Mouse (Mus musculus) Patski (cell line): ENCODE data around the gene Atat1. TPM values are rescaled to one million over a fixed set of nuclear protein-coding genes. Genes with fewer than 3 reads are reported as not detected.

Source experiments
- ATAC-seq: fragments of 100-300 bp; one replicate; pipeline ENCODE4 v1.8.0; 2021
- CTCF ChIA-PET: fragments of 350-600 bp; sonication (Branson Sonifier 250); formaldehyde crosslinking; loops from one replicate; lab custom pipeline; 2022; ENCODE audit warnings: inconsistent platforms; lab: Charles Lee
- POLR2A ChIA-PET: fragments of 350-600 bp; sonication (Branson Sonifier 250); formaldehyde crosslinking; loops from one replicate; lab custom pipeline; 2022; ENCODE audit warnings: antibody characterized with exemption, inconsistent platforms; lab: Charles Lee
- DNase-seq: peaks from one replicate; pipeline ENCODE4 v3.0.0-alpha.2; 2011; ENCODE audit warnings: low read depth, low spot score
- H3K27me3 ChIP-seq: fragments of 371-371 bp; one replicate; pipeline ENCODE4 v1.5.1; 2021
- CTCF ChIP-seq: fragments of 100-300 bp; IDR thresholded peaks from one replicate; pipeline ENCODE4 v1.5.1; 2021
- in situ Hi-C: fragments of 300-500 bp; cut with MboI; formaldehyde crosslinking; loops from 3 replicates; pipeline ENCODE4 v1.11.1; 2018; ENCODE audit warnings: low pct_unique_long_range_greater_than_20kb, mixed read lengths
- polyA plus RNA-seq: library from polyadenylated mRNA; unstranded; gene quantifications from one replicate; pipeline ENCODE4 v1.2.3, GENCODE M21; 2021

Atat1 gene
- polyA plus RNA-seq, 1 experiment from 2014 or later: 42.6 TPM

DNA sequence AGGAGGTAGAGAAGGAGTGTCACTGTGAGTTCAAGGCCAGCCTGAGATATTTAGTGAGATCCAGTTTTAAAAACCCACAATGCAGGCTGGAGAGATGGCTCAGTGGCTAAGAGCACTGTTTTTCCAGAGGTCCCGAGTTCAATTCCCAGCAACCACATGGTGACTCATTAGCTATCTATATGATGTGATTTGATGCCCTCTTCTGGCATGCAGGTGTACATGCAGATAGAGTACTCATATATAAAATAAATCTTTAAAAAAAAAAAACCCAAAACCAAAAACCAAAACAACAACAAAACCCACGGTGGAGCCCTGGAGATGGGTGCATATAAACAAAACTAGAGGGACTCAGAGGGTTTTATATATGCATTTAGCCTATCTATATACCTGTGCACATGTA, 2.3 kb downstream of the Atat1 start:
- no peak for TF ChIP-seq CTCF
- ATAC-seq (no peak), DNase-seq (no peak)
- ChIA-PET CTCF (interaction anchor here (1.4 to 2.2 kb wide), 3 partner anchors 11 to 72 kb away, joined by 5 to 8 read pairs (median 5); no protein-coding TSS in a partner anchor), POLR2A (interaction anchor here (0.8 to 1.4 kb wide), 3 partner anchors 11 to 75 kb away, joined by 3 to 4 read pairs (median 4); no protein-coding TSS in a partner anchor)
- no peaks in the 10 kb centered on the region for H3K27me3 ChIP-seq
- in situ Hi-C loops: loop anchor here (25.0 kb wide), 1 partner anchor 1795 kb away; the partner anchor contains the start of genes Brd2 and H2-DMa

GRCm38 (mm10) chr17:35905587-35905986, 4.3 kb downstream of the Atat1 start:
- DNase-seq: no peak
- H3K27me3 ChIP-seq: no peaks in the 10 kb centered on the region
- ATAC-seq: no peak
- POLR2A ChIA-PET: no interaction called here
- no peak for TF ChIP-seq CTCF
- CTCF ChIA-PET: interaction anchor here (0.7 to 2.2 kb wide), 2 partner anchors 10 to 32 kb away, joined by 3 to 8 read pairs; partner anchors contain the start of gene Mrps18b
- in situ Hi-C loops: loop anchor here (25.0 kb wide), 1 partner anchor 1793 kb away; the partner anchor contains the start of genes Brd2 and H2-DMa

GRCm38 (mm10) chr17:35903992-35904355, 5.9 kb downstream of the Atat1 start:
- no peak for ATAC-seq
- in situ Hi-C loops: loop anchor here (25.0 kb wide), 1 partner anchor 1792 kb away; the partner anchor contains the start of genes Brd2 and H2-DMa
- POLR2A ChIA-PET: no interaction called here

DNA sequence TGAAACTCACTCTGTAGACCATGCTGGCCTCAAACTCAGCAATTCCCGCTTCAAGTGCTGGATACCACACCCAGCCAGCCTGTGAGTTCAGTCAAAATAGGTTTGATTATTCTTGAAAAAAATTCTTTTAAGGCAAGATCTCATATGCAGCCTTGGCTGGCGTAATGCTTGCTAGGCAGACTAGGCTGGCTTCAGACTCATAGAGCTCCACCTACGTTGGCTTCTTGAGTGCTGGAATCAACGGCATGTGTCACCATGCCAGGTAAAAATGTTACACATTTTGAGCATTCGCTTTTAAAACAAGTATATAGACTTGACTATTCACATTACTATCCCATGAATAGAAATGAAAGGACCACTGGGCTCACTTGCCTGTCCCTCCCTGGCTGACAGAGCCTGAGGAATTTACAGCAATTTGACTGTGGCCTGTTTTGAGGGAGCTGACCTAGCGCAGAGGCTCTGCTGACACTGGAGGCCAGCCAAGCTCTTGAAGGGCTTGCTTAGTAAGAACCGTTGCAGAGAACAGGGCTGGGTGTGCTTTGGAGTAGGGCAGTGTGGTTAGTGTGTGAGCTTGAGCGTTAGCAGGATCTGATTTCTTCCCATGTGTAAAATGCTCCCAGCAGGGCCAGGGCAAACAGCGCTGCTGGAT, 6.4 kb downstream of the Atat1 start:
- in situ Hi-C loops: loop anchor here (25.0 kb wide), 1 partner anchor 1791 kb away; the partner anchor contains the start of genes Brd2 and H2-DMa
- ATAC-seq (peak; percentile 72), DNase-seq (peak; percentile 68)
- no peak for TF ChIP-seq CTCF
- CTCF ChIA-PET: interaction anchor here (1.4 kb wide), 1 partner anchor 24 kb away, joined by 5 read pairs; the partner anchor contains the start of gene Dhx16
- POLR2A ChIA-PET: interaction anchor here (1.1 to 1.2 kb wide), 2 partner anchors 9 to 10 kb away, joined by 3 to 4 read pairs; no protein-coding TSS in a partner anchor
- no peaks in the 10 kb centered on the region for H3K27me3 ChIP-seq

More at GRCm38 (mm10) chr17:35903992-35904355, 5.9 kb downstream of the Atat1 start:
- TF ChIP-seq CTCF: no peak
- CTCF ChIA-PET: no interaction called here
- DNase-seq: no peak
- no peaks in the 10 kb centered on the region for H3K27me3 ChIP-seq

DNA sequence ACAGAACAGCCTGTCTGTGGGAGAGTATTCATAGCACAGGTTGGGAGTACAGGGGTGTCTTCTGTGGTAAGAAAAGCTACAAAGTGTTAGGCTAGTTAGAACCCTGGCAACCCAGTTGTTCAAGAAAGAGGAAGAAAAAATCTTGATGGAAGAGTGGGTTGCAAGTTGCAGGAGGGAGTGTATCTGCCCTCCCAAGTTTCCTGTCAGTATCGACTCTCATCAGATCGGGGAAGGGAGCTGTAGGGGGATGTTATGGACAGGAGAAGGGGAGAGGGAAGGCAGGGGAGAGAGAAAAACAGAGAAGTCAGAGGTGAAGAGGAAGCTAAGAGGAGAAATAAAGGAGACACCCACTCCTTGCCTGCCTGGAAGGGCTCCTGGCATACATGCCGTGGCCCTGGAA, 9.2 kb downstream of the Atat1 start:
- in situ Hi-C loops: loop anchor here (25.0 kb wide), 1 partner anchor 1788 kb away; the partner anchor contains the start of genes Brd2 and H2-DMa
- no peak for TF ChIP-seq CTCF
- no peaks in the 10 kb centered on the region for H3K27me3 ChIP-seq
- ChIA-PET CTCF (interaction anchor here (1.0 kb wide), 1 partner anchor 20 kb away, joined by 3 read pairs; no protein-coding TSS in a partner anchor), POLR2A (interaction anchor here (0.6 to 1.9 kb wide), 4 partner anchors 9 to 84 kb away, joined by 3 to 5 read pairs (median 4); partner anchors contain the start of genes Dhx16 and Tubb5)
- no peak for ATAC-seq
- DNase-seq: no peak

GRCm38 (mm10) chr17:35897644-35898573, 12.0 kb downstream of the Atat1 start:
- in situ Hi-C loops: no loop called here
- TF ChIP-seq CTCF: no peak
- CTCF ChIA-PET: interaction anchor here (1.0 kb wide), 1 partner anchor 23 kb away, joined by 3 read pairs; no protein-coding TSS in a partner anchor
- H3K27me3 ChIP-seq: no peaks in the 10 kb centered on the region
- peak; percentile 4 for ATAC-seq
- no peak for DNase-seq
- POLR2A ChIA-PET: interaction anchor here (1.3 to 1.8 kb wide), 3 partner anchors 18 to 21 kb away, joined by 3 to 4 read pairs (median 4); partner anchors contain the start of genes Dhx16, Mrps18b and Ppp1r10

GRCm38 (mm10) chr17:35896781-35897643, 12.9 kb downstream of the Atat1 start, which contains the start of gene 2310061I04Rik:
Gene 2310061I04Rik, minus strand, starts transcription at chr17:35897431.
- peak; percentile 48 for ATAC-seq
- ChIA-PET CTCF (interaction anchor here (1.0 kb wide), 1 partner anchor 23 kb away, joined by 3 read pairs; no protein-coding TSS in a partner anchor), POLR2A (interaction anchor here (1.3 to 1.8 kb wide), 3 partner anchors 17 to 19 kb away, joined by 4 to 5 read pairs (median 4); partner anchors contain the start of genes Dhx16, Mrps18b and Ppp1r10)
- DNase-seq: no peak
- no peak for TF ChIP-seq CTCF
- in situ Hi-C loops: no loop called here
- H3K27me3 ChIP-seq: no peaks in the 10 kb centered on the region

DNA sequence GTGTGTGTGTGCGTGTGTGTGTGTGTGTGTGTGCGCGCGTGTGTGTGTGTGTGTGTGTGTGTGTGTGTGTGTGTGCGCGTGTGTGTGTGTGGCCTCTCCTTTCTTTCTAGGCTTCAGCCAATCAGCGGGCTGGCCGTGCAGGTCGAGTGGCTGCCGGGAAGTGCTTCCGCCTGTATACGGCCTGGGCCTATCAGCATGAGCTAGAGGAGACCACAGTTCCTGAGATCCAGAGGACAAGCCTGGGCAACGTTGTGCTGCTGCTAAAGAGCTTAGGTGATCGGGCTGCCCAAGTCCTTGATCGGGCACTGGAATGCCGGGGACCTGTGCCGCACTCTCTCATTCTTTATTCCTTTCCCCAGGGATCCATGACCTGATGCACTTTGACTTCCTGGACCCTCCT, 22.1 kb downstream of the Atat1 start:
- ATAC-seq: no peak
- ChIA-PET CTCF (interaction anchor here (1.2 kb wide), 1 partner anchor 13 kb away, joined by 3 read pairs; no protein-coding TSS in a partner anchor), POLR2A (no interaction called here)
- no peaks in the 10 kb centered on the region for H3K27me3 ChIP-seq
- DNase-seq: no peak
- no peak for TF ChIP-seq CTCF
- in situ Hi-C loops: no loop called here

DNA sequence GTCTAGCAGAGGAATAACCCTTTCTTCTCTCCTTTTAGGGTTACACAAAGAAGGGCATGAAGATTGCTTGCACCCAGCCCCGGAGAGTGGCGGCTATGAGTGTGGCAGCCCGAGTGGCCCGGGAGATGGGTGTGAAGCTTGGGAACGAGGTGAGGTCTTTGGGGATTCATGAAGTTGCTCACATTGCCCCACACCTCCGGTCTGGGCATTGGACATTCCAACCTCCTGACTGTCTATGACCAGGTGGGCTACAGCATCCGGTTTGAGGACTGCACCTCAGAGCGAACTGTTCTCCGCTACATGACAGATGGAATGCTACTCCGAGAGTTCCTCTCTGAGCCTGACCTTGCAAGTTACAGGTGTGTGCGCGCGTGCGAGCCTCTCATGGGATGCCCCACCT, 26.1 kb downstream of the Atat1 start:
- ATAC-seq: no peak
- ChIA-PET POLR2A (no interaction called here), CTCF (no interaction called here)
- TF ChIP-seq CTCF: no peak
- in situ Hi-C loops: no loop called here
- no peak for DNase-seq
- H3K27me3 ChIP-seq: no peaks in the 10 kb centered on the region
